Mouse (Mus musculus) ES-CJ7 (cell line): ENCODE data around the gene Stk32c.

ENCODE experiments used
- DNase-seq: peaks from one replicate; pipeline ENCODE4 v3.0.0; 2011; ENCODE audit warnings: low read depth, low spot score

Gene Stk32c

DNA sequence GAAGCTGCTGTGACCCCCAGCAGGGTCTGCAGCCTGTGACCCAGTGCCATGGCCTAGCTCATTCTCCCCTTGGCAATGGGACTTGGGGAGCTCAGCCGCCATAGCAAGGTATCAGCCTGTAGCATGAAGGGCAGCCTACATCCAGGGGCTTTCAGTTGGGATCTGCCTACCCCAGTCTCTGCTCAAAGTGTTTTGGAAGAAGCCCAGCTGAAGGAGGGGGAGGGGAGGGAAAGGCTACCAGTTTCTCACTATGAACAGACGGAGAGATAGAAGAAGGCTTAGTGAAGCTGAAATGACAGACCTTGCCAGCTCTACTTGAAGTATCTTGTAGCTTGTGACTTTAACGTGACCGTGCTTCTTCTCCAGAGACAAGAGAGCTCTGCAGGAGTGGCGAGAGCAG is 16.7 kb upstream of the Stk32c start:
- DNase-seq, result no peak

DNA sequence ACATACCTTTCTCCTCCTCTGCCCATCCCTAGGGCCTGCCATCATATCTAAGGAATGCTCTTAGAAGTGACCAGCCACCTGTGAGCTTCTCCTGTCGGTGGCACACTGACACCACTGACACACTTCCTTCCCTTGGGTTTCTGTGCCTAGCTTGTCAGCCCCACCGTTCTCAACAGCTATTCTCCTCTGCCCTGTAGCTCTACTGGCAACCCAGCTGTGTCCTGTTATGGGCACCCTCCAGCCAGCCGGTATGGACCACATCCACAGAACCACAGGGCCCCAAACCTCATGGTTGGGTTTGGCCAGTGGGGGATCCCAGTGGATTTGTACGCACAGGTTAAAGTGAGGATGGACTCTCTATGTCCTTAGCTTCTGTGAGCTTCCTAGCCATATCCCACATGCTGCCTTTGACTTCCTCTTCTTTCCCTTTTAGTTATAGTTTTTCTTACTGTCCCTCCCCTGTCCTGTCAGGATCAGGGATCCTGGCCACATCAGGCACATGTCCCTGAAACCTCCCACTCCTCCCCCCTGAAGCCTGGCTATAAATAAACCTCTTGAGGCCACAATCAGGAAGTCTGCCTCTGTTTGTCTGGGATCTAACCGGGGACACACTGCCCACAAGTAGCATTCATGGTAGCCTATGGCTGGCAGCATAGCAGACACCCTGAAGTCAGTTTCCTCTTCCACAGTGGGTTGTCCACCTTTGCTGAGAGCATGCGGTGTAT is 15.5 kb upstream of the Stk32c start:
- DNase-seq, result no peak

DNA sequence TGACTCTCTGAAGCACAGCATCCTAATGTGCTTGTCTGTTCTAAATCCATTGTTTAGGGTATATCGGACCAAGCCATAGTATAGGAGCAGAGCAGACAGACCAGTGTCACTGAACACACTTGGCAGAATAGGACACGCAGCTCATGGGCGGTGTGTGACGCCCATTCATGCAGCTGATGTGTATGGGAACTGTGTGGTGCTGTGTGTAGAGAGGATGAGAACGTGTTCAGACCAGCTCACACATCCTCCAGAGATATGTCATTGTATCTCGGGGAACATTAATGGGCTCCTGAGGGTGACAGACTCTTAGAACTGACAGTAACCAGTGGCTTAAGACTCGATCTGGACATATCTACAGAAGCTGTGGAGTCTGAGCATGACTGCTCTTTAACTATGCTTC is 13.3 kb upstream of the Stk32c start:
- DNase-seq, result no peak

DNA sequence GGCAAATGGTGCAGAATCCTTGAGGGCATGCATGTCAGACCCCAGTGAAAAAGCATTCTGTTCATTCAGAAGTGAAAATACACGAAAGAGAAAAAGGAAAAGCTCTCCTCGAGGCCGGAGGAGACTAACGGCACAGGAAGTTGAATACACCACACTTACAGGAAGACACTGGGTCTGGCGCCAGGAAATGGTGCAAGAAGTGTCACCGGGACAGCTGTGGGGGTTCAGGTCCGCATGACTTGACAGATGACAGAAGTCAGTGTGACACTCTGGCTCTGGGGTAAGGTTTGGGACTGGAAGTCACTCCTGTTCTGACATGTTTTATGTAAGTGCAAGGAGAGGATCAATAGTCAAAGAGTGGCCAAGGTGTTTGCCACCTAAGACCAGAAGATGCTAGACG is 11.6 kb upstream of the Stk32c start:
- DNase-seq, result no peak

DNA sequence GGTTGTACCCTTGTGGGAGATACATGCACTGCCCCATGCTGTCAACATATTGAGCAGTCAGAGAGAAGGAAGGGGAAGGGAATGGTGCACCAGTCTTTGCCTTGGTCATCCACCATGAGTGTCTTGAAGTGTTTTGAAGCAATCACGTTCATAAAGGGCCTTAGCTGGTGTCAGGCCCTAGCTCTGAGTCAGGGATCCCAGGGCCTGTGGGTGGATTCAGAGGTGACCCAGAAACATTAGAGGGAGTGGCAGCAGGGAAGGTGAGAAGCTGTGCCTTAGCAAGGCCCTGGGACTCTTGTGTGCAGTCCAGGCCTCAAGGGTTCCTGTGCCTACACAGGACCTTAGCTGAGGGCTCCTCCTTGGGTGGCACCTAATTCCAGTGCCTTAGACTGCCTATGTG is 11.0 kb upstream of the Stk32c start:
- DNase-seq, result no peak

DNA sequence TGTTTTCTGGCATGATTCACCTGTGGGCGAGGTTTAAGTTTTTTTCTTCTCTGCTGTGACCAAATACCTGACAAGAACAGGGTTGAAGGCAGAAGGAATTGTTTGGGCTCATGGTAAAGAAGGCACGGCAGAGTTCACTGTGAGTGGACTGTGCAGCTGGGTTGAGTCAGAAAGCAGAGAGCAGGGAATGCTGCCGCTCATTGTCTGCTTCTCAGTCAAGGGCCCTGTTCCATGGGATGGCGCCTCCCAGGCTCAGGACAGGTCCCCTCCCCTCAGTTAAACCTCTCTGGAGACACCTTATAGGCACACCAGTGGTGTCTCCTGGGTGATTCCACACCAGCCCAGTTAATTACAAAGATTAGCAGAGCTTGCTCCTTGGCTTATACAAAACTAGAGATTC is 9.2 kb upstream of the Stk32c start:
- DNase-seq, result no peak

DNA sequence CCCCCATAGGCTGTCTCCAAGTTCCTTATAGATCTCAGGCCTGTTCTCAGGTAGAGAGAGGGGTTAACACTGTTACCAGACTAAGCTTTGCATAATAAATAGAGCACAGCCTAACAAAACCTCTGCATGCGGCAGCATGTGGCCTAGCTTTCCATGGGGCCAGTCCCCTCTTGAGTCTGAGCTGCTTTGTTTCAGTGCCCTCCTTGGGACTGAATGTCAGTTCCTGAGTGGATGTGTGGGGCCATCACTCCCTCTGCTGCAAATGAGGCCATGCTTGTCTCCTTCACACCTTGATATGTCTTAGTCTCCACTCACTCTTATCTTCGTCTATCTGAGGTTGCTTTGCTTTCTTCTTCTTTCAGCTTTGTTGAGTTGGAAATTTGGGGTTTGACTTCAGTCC is 8.7 kb upstream of the Stk32c start:
- no peak for DNase-seq

DNA sequence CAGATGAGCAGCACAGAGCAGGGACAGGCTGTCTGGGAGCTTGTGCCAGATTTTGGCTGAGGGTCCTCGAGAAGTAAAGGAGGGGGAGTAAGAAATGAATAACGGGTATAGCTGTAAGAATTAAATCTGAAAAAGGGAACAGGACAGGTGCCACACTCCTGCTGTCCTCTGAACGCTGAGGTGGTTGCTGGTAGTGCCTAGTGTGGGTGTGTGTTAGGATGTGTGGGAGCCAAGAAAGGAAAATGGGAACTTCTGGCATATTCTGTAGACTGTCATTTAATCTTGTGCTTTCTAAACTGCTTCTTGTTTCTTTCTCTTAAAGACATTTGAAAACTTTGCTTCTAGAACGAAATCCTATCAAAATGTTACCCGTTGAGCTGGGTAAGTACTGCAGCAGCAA is 8.0 kb upstream of the Stk32c start:
- DNase-seq, result no peak

DNA sequence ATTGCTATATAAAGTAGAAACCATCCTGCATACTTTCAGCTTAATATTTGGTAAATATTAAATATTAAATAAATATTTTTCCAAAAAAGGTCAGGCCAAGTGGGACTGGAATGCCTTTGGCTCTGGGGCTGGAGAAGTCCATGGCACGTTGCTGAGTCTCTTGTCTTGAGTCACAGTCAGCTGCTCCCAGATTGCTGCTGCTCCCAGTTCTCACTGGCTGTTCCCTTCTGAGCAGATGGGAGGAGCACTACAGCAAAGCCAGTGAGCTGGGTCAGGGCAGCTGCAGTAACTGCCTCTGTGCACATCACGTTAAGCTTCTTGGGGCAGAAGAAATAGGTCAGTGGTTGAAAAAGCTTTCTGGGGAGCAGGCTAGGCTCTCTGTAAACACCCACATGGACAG is 7.2 kb upstream of the Stk32c start:
- peak; percentile 39 for DNase-seq

DNA sequence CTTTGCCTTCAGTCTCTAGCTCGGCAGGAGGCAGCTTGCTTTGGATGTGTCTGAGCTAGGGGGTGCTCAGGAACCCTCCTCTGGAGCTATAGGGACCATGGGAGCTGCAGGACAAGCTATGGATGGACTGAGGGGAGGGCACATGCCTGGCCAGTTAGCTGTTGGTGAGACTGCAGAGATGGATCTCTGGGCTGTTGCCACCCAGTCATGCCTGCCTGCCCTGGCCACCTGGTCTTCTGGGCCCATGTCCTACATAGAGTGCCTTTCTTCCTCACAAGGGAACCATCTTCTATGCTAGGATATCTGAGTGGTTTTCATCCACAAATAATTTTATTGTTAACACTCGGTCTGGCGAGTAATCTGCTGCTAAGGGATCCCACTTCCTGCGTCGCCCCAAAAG is 6.4 kb upstream of the Stk32c start:
- no peak for DNase-seq

DNA sequence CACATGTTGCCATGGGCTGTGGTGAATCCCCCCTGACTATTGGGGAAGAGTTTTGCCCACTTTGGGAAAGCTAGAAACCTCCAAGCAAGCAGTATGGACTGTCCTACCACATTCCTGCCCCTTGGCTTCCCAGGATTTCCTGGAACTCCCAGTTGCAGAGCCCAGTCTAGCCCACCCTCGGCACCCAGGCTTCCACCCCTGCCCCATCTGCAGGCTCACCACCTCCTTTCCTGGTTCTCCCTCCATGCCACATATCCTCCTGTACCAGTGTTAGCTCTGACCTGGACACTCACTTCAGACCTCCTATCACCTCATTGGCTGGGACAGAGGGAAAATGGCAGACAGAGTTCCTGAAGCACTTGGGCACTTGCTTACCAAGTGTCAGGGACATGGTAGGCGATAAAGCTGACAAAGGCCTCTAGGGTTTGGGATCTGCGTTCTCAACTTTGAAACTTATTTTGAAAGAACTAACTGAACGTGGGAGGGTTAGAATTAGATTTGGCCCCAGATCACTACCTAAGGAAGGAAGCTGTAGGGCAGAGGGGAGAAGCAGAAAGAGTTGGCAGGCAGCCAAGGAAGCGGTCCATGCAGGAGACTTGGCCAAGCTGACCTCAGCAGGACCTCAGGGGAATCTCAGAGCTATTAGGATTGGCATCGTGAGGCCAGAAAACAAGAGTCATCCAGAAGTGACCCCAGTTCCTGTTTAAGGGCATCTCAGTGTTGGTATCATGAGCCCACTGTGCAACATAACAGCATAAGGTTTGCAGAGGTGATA is 5.7 kb upstream of the Stk32c start:
- no peak for DNase-seq

DNA sequence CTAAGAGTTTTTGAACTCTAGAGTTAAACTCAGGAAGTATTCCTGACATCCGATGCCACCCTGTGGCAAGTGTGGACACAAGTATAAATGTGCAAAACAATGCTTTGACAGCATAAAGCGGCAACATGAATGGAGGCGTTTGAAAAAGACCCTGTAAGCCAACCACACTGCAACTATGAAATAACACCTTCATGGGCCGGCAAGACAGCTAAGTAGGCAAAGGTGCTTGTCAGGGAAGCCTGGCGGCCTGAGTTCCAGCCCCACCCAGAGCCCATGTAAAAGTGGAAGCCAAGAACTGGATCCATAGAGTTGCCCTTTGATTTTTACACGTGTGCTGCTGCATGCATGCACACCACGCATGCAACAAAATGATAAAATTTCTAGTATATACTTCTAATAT is 3.9 kb upstream of the Stk32c start:
- no peak for DNase-seq

DNA sequence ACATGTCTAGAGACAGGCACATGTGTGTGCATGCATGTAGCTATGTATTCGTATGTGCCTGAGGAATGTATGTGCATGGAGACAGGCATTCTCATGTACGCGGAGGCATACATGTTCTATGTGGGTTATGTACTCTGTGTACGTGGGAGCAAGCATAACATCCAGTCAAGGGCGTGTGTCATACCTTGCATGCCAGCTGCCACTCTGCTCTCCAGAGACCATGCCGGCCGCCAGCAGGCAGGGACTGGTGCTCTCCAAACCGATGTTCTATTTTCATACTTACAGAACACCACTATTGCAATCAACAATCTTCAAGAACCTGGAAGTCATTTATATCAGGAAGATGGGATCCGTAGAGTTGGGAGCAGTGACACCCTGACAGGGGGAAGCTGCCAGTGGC is 3.4 kb upstream of the Stk32c start:
- no peak for DNase-seq

DNA sequence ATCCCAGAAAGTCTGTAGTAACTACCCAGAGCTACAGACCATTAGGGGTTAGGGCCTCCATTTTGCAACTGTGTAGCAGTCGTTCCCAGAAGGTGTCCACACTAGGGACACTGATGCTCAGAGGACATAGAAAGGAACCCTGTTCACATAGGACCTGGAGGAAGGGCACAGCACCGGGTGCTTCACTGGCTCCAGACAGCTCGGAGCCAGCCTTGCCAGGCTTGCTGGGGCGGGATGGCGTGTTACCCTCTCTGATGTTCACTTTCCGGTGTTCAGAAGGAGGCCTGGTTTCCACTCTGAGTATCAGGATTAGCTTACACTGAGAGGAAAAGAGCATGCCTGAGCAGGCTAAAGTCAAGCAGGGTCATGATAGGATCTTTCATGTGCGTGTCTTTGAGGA is 2.8 kb upstream of the Stk32c start:
- no peak for DNase-seq

DNA sequence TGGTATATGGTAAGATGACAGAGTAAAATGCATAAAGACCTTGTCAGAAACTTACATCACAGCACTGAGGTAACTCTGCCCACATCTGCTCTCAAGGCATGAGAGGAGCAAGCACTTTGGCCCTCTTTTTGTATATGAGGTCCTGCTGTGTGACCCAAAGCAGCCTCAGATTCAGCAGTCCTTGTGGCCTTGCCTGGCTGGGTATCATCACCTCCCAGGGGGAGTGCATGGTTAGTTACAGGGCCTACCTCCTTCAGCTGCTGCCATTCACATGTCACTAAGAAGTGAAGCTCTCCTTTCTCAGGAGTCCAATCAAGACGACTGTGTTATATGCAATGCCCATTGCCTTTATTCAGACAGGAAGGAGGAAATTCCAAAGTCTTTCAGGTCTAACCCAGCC is 2.4 kb upstream of the Stk32c start:
- DNase-seq, result no peak

DNA sequence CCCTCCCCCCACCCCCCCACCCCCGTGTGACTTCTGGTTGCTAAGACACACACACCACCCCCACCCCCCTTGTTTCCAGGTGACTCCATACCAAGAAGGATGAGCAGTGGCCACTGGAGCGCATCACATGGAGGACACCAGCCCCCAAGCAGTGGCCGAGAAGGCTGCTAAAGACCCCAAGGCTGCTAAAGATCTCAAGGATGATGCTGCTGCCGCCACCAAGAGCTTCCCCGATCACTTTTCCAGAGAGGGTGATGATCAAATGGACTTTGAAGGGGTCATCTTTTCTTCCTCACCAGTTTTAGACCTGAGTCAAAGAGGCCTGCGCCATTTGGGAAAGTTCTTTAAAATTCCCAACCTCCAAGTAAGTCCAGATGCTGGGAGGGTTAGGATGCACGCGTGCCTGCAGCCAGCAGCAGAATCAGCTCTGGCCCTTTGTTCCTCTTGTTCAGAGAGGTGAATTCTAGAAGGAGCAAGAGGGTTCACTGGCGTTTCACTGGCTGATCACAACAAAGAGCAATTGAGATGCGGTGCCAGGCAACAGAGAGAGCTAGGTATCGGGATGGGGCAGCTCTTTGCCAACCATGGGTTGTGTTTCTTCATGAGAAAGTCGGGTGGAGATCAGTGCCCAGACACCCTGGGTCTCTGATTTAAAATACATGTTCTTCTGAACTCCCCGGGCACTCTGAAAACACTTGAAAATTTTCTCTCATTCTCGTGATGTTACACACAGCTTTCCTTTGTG is 1.7 kb upstream of the Stk32c start:
- DNase-seq, result no peak

DNA sequence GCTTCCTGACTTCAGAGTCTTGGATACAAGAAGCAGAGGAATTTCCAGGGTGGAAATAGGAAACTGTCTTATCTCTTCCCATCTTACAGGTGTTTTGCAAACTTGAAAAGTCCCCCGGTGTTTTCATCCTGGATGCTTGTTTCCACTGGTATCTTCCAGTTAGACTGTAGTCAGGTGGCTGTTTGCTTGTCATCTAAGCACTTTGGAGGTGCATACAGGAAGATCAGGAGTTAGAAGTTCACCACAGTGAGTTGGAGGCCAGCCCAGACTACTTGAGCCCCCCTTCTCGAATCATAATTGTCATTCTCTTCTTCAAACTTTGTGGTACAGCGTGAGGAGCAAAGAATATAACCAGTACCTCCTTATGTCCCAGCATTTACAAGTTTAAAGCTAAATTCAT is 1.1 kb upstream of the Stk32c start:
- no peak for DNase-seq

DNA sequence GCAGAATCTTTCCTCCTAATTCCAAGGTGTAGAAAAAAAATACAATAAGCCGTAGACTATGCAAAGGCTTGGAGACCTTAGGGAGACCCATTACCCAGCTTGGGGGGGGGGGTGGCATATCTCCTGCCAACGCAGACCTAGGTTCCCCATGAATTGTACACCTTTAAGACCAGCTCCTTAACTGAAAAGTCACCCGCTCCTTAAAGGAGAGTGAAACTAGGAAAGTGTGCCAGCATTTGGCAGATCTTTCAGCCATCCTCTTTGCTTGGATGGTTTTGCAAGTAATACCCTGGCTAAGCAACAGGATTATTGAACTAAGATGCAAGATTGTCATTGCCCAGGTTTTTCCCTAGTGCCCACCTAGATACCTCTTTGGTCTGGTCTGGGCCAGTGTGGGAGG is 644 bp upstream of the Stk32c start:
- no peak for DNase-seq

DNA sequence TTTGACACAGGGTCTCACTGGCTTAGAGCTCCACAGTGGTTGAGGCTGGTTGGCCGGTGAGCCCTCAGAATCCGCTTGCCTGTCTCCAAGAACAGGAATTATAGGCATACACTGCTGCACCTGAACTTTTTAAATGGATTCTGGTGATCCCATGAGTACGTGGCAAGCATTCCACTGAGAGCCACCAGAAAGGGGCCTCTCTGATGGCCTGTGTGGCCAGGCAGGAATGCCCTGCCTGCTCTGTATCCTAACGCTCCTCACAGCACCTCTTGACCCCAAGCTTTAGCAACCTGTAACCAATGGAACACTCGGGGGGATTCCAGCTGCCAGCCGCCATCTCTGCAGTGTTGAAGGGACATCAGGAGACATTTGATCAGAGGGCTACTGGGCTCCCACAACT is 1.3 kb downstream of the Stk32c start:
- no peak for DNase-seq

DNA sequence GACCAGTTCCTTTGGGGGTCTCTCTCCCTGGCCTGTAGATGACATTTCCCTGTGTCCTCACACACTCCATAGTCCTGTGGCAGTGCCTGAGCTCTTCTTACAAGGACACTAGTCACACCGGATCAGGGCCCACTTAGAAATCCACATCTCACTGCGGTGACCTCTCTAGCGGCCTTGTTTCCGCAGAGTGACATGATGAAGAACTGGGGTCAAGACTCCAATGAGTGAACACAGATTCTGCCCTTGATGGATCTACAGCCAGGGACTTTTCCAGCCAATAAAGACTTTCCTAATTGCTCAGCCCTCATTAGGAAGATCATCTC is 4.4 kb downstream of the Stk32c start:
- DNase-seq, result no peak

DNA sequence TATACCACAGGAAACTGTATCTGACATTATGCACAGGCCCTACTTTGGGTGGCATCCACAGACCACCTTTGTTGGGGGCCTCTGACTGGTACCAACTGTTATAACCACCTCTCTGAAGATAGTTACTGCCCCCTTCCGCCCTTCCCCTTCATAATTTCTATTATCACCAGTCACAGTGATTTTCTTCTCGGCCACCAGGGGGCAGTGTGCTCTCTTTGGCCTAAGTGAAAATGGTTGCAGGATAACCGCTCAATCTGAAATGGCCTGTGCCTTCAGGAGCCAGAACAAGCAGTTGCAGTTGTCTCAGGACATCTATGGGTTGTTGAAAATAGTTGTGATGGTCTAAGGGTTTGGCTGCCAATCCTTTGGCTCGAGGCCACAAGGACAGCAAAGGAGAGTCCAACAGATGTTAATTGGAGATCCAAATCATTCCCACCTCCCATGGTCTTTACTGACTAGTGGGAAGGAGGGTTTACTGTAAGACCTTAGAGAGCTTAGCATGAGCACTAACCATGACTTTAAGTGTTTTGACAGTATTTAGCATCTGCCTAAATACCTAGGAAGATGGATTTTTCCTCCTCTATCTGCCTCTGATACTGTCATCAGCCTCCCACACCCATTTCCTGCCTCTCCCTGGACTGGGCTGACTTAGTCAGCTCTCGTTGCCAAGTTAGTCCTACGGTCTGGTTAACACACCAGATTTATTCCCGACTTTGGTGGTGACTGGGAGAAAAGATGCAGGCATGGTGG is 4.9 kb downstream of the Stk32c start:
- DNase-seq, result peak; percentile 79

DNA sequence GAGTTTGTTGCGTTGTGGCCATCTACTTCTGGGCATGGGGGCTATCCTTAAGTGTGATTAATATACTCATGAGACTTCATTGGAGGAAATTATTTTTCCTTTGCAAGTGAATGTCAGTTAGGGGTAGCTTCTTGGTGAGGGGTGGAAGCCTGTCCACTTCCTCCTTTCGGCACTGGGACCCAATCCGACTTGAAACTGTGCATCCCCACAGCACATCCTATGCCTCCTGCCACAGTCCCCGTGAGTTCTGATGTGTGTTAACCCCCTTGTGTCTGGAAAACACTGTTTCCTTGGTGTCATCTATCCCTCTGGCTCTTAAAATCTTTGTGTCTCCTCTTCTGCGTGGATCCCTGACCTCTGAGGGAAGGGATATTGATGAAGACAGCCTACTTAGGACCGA is 11.9 kb downstream of the Stk32c start:
- no peak for DNase-seq
